Mouse (Mus musculus): ENCODE results near the gene Rnls.

DNA sequence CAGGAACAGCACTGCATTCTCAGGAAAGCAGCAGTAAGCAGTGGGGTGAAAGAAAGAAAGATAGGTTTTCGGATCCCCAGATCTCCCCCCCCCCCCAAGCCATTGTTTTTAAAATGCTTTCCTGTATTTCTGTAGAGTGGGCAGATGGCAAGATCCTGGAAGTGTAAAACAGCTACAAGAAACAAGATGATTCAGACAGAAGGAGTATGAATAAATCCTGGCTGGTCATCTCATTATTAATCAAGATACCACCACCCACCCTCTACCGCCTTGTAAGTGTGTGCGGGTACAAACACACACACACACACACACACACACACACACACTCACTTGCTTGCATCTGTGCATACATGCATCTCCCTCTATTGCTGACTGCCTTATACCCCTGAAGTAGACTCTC lies 291.5 kb downstream of the Rnls start:
- TF ChIP-seq CTCF (IDR thresholded peaks at IDR 0.05; ENCODE audit: low read depth) (no peak), EP300 (IDR thresholded peaks at IDR 0.05; ENCODE audit: low read depth) (no peak)
